Mouse (Mus musculus) small intestine, adult 2 months (tissue): Measurements from ENCODE around the gene Glis3.

ENCODE experiments used
- CTCF ChIP-seq: fragments of 200-500 bp; IDR thresholded peaks from 2 replicates; pipeline ENCODE4 v1.5.1; 2012; ENCODE audit warnings: low read depth, mild to moderate bottlenecking, control low read depth, inconsistent platforms, low read length, moderate library complexity, mixed read lengths; ENCODE audit not compliant: insufficient replicate concordance, insufficient read length; ENCODE audit errors: extremely low read depth
- POLR2A ChIP-seq: fragments of 200-500 bp; IDR thresholded peaks from 2 replicates; pipeline ENCODE4 v1.6.1; 2012; ENCODE audit warnings: low read depth, mild to moderate bottlenecking, control low read depth, inconsistent platforms, low read length, moderate library complexity

- TF ChIP-seq CTCF (no peak), POLR2A (no peak)
Observed at GRCm38 (mm10) chr19:28534964-28535363, 144.9 kb downstream of the Glis3 start.
